Mouse (Mus musculus): ENCODE measurements at regions not wholly inside any gene's neighbourhood (a gene's known extent, or its start where the extent isn't known, plus 50 kb on each side); places are given as distances from the start of the nearest gene placed in this dataset.

DNA sequence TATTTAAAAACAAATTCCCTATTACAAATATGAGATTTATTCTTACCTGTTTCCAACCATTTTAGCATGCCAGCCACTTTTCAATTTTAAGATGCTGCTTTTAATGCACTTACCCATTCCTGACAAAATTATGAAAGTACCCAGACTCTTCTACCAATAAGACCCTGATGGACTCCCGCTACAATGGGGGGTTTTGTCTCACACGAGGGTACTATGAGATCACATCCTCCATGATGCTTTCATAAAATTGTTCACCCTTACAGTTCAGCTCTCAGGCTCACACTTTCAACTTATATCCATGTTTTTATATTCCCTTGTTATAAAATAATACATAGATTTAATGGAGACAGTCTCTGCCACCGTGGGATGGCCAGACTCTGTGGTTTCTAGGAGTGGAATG, 68.1 kb upstream of the Adamts18 start:
- H3K36me3 ChIP-seq (replicated peaks) = no peaks in the 10 kb centered on the region
- H3K4me1 ChIP-seq = peaks cover 32% of the 10 kb centered on the region
- no peak for DNase-seq (ENCODE audit: extremely low spot score, low spot score)
- 0 out of 2 replicates have a peak, but pooled peaks cover 6% of the 10 kb centered on the region for H3K27me3 ChIP-seq (ENCODE audit: poor library complexity, severe bottlenecking)
- peak overlapping the region; percentile 54 for H3K27ac ChIP-seq
- H3K9me3 ChIP-seq = no peaks in the 10 kb centered on the region
- WGBS = 71% methylated on average over 3 of the region's 3 CpGs
- H3K4me3 ChIP-seq = no peak overlapping the region

DNA sequence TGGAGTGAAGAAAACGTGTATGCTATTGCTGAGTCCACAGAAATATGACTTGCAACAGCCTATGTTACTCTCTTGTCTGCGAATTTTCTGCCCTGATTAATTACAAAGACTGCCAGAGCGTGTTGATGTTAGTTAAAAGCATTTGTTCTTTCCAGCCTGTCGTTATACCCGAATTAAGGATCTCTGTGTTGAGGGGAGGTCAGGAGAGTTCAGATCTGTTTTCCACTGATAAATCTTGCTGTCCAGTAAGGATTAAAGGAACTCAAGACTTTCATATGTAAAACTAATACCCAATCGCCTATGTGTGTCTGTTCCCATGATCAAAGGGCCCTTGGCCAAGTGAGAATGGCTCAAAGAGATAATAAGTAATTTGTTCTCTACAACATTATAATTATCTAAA, 68.7 kb upstream of the Adamts18 start:
- Histone ChIP-seq H3K4me1 (peaks cover 32% of the 10 kb centered on the region), H3K27ac (peak overlapping the region; percentile 54; the same call in 1 of the 2 replicates), H3K9me3 (no peaks in the 10 kb centered on the region), H3K27me3 (ENCODE audit: poor library complexity, severe bottlenecking) (0 out of 2 replicates have a peak, but pooled peaks cover 6% of the 10 kb centered on the region), H3K36me3 (replicated peaks) (no peaks in the 10 kb centered on the region), H3K4me3 (no peak overlapping the region)
- no peak for DNase-seq (ENCODE audit: extremely low spot score, low spot score)
- 30% methylated on average over 6 of the region's 6 CpGs for WGBS

DNA sequence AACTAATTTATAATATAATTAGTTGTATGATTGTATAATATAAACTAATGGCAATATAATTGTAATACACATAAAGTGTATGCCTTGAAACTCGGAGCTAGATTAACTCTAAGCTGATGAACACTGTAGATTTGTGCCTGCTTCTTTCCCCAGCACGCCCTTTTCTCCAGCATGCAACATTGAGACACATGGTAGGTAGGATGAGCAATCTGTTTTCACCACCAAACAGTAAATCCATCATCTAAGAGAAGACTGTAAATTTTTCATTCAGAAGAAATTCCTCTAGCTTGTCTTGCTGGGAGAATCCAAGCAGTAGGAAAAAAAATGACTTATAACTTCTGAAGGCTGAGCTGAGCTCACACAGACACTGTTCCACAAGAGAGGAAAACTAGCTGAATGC, 71.8 kb upstream of the Adamts18 start:
- Histone ChIP-seq H3K4me3 (no peak overlapping the region), H3K27me3 (ENCODE audit: poor library complexity, severe bottlenecking) (0 out of 2 replicates have a peak, but pooled peaks cover 6% of the 10 kb centered on the region), H3K4me1 (peaks cover 32% of the 10 kb centered on the region), H3K36me3 (replicated peaks) (no peaks in the 10 kb centered on the region), H3K27ac (no peak overlapping the region), H3K9me3 (no peaks in the 10 kb centered on the region)
- no peak for DNase-seq (ENCODE audit: extremely low spot score, low spot score)
- 89% methylated on average over 2 of the region's 2 CpGs for WGBS

DNA sequence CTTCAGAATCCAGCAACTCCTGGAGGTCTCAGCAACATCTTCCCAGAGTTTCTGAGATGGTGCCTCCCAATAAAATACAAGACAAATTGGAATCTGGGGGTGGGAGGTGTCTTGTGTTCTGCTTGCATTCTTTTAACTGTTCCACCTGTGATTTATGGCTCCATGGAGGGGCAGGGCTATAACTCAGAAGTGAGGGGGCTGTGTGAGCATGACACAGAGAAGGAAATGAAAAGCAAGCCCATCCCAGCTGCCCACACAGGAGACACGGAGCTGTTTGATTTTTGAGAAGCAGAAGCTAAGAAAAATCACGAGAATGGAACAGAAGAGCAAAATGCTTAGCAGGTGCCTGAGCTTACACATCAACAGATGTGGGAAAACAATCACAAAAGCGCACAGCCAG, 74.8 kb upstream of the Adamts18 start:
- no peak for DNase-seq (ENCODE audit: extremely low spot score, low spot score)
- H3K9me3 ChIP-seq = no peaks in the 10 kb centered on the region
- H3K4me3 ChIP-seq = no peak overlapping the region
- WGBS = 76% methylated on average over 3 of the region's 3 CpGs
- H3K36me3 ChIP-seq (replicated peaks) = no peaks in the 10 kb centered on the region
- H3K27me3 ChIP-seq (ENCODE audit: poor library complexity, severe bottlenecking) = 0 out of 2 replicates have a peak, but pooled peaks cover 6% of the 10 kb centered on the region
- no peak overlapping the region for H3K27ac ChIP-seq
- H3K4me1 ChIP-seq = peaks cover 3% of the 10 kb centered on the region; the same call in 1 of the 2 replicates

DNA sequence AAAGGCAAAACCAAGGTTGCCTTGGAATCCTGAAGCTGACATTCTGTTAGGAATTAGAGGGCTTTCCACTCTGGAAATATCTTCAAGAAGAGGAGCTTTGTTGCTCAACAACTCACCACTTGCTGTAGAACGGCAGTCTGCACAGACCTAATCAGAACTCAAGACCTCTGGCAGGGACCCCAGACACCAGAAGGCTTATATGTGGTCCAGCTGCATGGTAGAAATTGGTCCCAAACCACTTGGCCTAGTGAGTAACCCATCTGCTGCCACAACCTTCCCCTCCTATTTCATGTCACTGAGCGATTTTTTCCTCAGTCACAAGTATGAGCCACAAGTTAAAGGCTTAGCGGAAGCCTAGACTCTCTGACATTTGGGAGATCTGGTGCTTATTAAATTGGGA, 105.2 kb upstream of the Adamts18 start:
- H3K27me3 ChIP-seq (ENCODE audit: poor library complexity, severe bottlenecking) = no peaks in the 10 kb centered on the region
- H3K4me3 ChIP-seq = no peak overlapping the region
- no peak overlapping the region for H3K27ac ChIP-seq
- 94% methylated on average over 3 of the region's 3 CpGs for WGBS
- no peak for DNase-seq (ENCODE audit: extremely low spot score, low spot score)
- H3K36me3 ChIP-seq (replicated peaks) = no peaks in the 10 kb centered on the region
- no peaks in the 10 kb centered on the region for H3K9me3 ChIP-seq
- peaks cover 11% of the 10 kb centered on the region; the same call in 1 of the 2 replicates for H3K4me1 ChIP-seq

DNA sequence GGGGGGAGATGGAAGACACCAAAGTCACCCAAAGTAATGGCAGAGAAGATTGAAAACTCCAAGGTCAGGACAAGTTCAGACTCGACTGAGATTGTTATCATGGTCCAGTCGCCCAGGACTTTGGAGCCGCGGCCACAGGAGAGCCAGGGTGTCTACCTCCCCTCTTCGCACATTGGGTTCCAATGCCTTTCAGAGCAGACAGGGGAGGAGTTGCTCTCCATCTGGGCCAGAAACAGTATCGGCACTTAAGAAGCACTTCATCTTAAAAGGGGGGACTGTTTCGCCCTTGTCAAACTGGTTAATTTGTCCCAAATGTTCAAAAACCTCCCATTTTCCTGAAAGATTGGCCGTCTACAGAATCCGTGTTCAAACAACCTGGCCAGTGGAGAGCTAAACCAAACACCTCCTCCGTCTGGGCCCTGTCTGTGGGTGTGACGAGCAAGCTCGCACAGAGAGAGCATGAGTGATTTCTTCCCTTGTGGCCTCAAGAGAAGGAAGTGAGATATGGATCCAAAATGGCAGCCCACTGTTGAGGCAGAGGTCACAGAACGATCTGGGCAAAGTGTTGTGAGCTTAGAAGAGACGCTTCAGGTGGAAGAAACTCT, 108.0 kb upstream of the Adamts18 start:
- Histone ChIP-seq H3K4me1 (peaks cover 7% of the 10 kb centered on the region; the same call in 1 of the 2 replicates), H3K36me3 (replicated peaks) (no peaks in the 10 kb centered on the region), H3K27me3 (ENCODE audit: poor library complexity, severe bottlenecking) (no peaks in the 10 kb centered on the region), H3K9me3 (no peaks in the 10 kb centered on the region), H3K27ac (no peak overlapping the region), H3K4me3 (no peak overlapping the region)
- 90% methylated on average over 14 of the region's 14 CpGs for WGBS
- peak; percentile 12 for DNase-seq (ENCODE audit: extremely low spot score, low spot score)

GRCm38 (mm10) chr8:113957821-113958220, 109.3 kb upstream of the Adamts18 start:
- WGBS = 69% methylated on average over 6 of the region's 6 CpGs
- Histone ChIP-seq H3K27ac (no peak overlapping the region), H3K27me3 (ENCODE audit: poor library complexity, severe bottlenecking) (no peaks in the 10 kb centered on the region), H3K9me3 (no peaks in the 10 kb centered on the region), H3K4me3 (no peak overlapping the region), H3K36me3 (replicated peaks) (no peaks in the 10 kb centered on the region), H3K4me1 (peaks cover 7% of the 10 kb centered on the region; the same call in 1 of the 2 replicates)
- no peak for DNase-seq (ENCODE audit: extremely low spot score, low spot score)

GRCm38 (mm10) chr8:113975810-113976209, 127.3 kb upstream of the Adamts18 start:
- H3K36me3 ChIP-seq (replicated peaks) = no peaks in the 10 kb centered on the region
- DNase-seq (ENCODE audit: extremely low spot score, low spot score) = no peak
- H3K27me3 ChIP-seq (ENCODE audit: poor library complexity, severe bottlenecking) = no peaks in the 10 kb centered on the region; the same call in 1 of the 2 replicates
- WGBS = 81% methylated on average over 5 of the region's 5 CpGs
- no peak overlapping the region for H3K4me3 ChIP-seq
- peaks cover 19% of the 10 kb centered on the region for H3K4me1 ChIP-seq
- H3K9me3 ChIP-seq = peaks cover 6% of the 10 kb centered on the region; the same call in 1 of the 2 replicates
- no peak overlapping the region for H3K27ac ChIP-seq

- Histone ChIP-seq H3K27ac (peak overlapping the region; percentile 35; the same call in 1 of the 2 replicates), H3K27me3 (ENCODE audit: poor library complexity, severe bottlenecking) (peaks cover under 1% of the 10 kb centered on the region; the same call in 1 of the 2 replicates), H3K36me3 (replicated peaks) (no peaks in the 10 kb centered on the region), H3K9me3 (peaks cover 6% of the 10 kb centered on the region; the same call in 1 of the 2 replicates), H3K4me3 (no peak overlapping the region), H3K4me1 (peaks cover 27% of the 10 kb centered on the region)
- 70% methylated on average over 4 of the region's 4 CpGs for WGBS
- no peak for DNase-seq (ENCODE audit: extremely low spot score, low spot score)
Measured at GRCm38 (mm10) chr8:113976626-113977025, 128.1 kb upstream of the Adamts18 start.

DNA sequence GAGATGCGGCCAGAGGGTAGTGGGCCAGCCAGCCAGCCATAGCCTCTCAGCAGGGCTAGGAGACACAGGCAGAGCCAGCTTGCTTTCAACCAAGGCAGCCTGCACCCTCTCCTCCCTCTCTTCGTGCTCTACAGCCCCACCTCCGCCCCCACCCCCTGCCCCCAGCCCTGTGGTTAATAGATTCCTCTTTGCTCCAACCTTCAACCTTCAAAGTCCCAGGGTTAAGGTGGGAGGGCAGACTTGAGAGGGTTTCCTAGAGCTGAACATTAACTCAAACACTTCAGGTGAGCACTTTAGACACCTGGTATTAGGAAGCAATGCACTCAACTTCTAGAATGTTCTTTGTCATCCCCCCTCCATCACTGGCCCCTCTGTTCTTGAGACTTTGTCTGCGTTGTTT, 128.5 kb upstream of the Adamts18 start:
- peaks cover 31% of the 10 kb centered on the region for H3K4me1 ChIP-seq
- no peaks in the 10 kb centered on the region for H3K36me3 ChIP-seq (replicated peaks)
- no peak for DNase-seq (ENCODE audit: extremely low spot score, low spot score)
- 55% methylated on average over 4 of the region's 4 CpGs for WGBS
- peaks cover 4% of the 10 kb centered on the region; the same call in 1 of the 2 replicates for H3K27me3 ChIP-seq (ENCODE audit: poor library complexity, severe bottlenecking)
- no peak overlapping the region for H3K4me3 ChIP-seq
- H3K9me3 ChIP-seq = peaks cover 6% of the 10 kb centered on the region; the same call in 1 of the 2 replicates
- peak overlapping the region; percentile 35; the same call in 1 of the 2 replicates for H3K27ac ChIP-seq

GRCm38 (mm10) chr8:113978946-113979345, 130.4 kb upstream of the Adamts18 start:
- Histone ChIP-seq H3K27me3 (ENCODE audit: poor library complexity, severe bottlenecking) (peaks cover 18% of the 10 kb centered on the region; the same call in 1 of the 2 replicates), H3K27ac (peak overlapping the region; percentile 35; the same call in 1 of the 2 replicates), H3K9me3 (peaks cover 6% of the 10 kb centered on the region; the same call in 1 of the 2 replicates), H3K36me3 (replicated peaks) (no peaks in the 10 kb centered on the region), H3K4me1 (peaks cover 35% of the 10 kb centered on the region), H3K4me3 (no peak overlapping the region)
- DNase-seq (ENCODE audit: extremely low spot score, low spot score) = no peak
- 77% methylated on average over 9 of the region's 9 CpGs for WGBS

DNA sequence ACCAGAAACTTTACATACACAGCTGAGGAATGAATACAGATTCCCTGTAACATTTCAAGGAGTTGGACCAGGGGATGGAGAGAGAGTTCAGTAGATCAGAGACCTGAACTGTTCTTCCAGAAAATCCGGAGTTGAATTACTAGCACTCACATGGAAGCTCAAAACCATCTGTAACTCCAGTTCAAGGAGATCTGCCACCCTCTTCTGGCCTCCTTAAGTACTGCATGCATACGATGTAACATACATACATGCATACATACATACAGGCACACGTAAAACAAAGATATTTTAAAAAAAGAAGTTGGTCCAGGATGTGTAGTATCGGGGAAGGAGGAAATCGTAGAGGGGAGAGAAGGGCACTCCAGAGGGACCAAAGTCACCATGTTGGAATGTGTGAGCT, 131.3 kb upstream of the Adamts18 start:
- no peak overlapping the region for H3K27ac ChIP-seq
- no peak for DNase-seq (ENCODE audit: extremely low spot score, low spot score)
- H3K27me3 ChIP-seq (ENCODE audit: poor library complexity, severe bottlenecking) = peaks cover 18% of the 10 kb centered on the region; the same call in 1 of the 2 replicates
- no peaks in the 10 kb centered on the region for H3K36me3 ChIP-seq (replicated peaks)
- WGBS = 95% methylated on average over 5 of the region's 5 CpGs
- H3K4me1 ChIP-seq = peaks cover 37% of the 10 kb centered on the region
- no peak overlapping the region for H3K4me3 ChIP-seq
- peaks cover 6% of the 10 kb centered on the region; the same call in 1 of the 2 replicates for H3K9me3 ChIP-seq

GRCm38 (mm10) chr8:113981339-113981738, 132.8 kb upstream of the Adamts18 start:
- peaks cover 42% of the 10 kb centered on the region for H3K4me1 ChIP-seq

More at GRCm38 (mm10) chr8:113981339-113981738, 132.8 kb upstream of the Adamts18 start:
- peaks cover 18% of the 10 kb centered on the region; the same call in 1 of the 2 replicates for H3K27me3 ChIP-seq (ENCODE audit: poor library complexity, severe bottlenecking)
- H3K36me3 ChIP-seq (replicated peaks) = no peaks in the 10 kb centered on the region
- H3K4me3 ChIP-seq = no peak overlapping the region
- H3K27ac ChIP-seq = no peak overlapping the region
- 32% methylated on average over 1 of the region's 1 CpGs for WGBS
- DNase-seq (ENCODE audit: extremely low spot score, low spot score) = no peak
- H3K9me3 ChIP-seq = peaks cover 6% of the 10 kb centered on the region; the same call in 1 of the 2 replicates
